Mouse (Mus musculus) naive thymus-derived CD4-positive, alpha-beta T cell, adult 2 months (primary cell): ENCODE measurements around the gene Mief1.
A peak's percentile ranks its signal among the peaks of the same experiment; 100 is the strongest.

Source experiments
- DNase-seq: peaks from one replicate; pipeline ENCODE4 v3.0.0-alpha.2; 2011; ENCODE audit warnings: low read depth

Mief1 gene

DNA sequence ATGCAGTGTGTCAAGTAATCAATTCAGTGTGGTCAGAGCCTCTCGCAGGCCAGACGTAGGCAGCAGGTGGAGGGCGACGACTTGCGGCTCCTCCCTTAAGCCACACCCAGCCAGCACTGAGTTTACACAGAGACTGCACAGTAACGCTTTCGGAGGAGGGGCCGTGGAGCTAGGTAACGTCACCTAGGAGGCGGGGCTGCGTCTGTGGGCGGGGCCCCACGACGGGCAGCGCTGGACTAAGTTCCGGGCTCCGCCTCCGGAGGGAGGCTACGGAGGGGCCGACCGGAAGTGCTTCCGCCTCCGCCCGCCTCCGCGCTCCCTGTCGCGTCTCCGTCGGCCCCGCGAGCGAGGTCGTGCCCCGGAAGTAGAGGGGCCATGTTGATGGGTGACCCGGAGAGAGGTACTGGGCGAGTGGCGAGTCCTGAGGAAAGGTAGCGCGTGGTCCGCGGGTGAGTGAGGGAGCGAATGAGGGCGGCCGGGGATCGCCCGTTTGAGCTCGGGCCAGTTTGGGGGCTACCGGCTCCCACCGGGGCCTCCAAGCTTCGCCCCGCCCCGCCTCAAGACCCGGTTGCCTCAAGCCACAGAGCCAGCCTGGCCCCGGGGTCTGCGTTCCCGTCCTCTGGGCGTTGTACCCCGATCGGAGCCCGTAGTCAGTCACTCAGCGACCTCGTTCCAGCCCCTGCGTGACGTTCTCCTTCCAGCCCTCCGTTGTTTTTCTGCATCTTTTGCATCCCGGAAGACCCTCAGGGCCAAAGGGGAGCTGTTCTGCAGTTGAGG is at the start of gene Mief1:
TSS of gene Mief1 (plus strand) at position 286 of the 777 bp plus-strand sequence.
- peak; percentile 100 for DNase-seq

DNA sequence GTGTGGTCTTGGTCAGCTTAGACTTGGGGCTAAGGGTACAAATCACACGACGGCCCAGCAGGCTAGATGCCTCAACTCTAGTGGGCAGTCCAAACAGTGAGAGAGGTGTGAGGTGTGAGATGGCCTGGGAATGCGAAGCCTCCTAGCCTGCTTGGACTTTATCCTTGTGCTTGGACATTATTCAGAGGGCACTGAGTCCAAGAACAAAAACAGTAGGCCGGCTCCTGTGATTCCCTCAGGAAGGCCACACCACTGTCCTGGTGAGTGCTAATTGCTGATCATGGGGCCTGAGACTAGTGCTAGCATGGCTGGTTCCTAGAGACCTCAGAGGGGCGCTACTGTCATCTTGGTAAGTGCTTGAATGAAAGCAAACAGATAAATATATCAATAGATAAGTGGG is 44.9 kb upstream of the Mief1 start:
- DNase-seq = no peak

DNA sequence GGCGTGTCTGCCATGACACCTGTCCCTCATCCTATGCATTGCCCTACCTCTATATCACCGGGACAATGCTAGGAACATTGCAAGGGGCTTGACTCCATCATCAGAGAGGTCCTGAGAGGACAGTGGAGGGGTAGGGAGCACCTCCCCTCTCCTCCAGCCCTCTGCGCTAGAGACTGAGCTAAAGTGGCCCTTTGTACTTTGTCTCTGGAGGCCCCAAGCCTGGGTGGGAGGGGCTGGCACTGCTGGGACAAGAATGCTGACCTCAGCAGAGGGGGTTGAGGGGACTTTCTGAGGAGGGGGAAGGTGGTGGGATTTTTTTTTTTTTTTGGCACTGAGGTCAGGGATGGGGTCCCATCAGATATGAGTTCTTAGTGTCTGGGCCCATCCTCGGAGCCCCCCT is 43.7 kb upstream of the Mief1 start:
- DNase-seq = no peak

DNA sequence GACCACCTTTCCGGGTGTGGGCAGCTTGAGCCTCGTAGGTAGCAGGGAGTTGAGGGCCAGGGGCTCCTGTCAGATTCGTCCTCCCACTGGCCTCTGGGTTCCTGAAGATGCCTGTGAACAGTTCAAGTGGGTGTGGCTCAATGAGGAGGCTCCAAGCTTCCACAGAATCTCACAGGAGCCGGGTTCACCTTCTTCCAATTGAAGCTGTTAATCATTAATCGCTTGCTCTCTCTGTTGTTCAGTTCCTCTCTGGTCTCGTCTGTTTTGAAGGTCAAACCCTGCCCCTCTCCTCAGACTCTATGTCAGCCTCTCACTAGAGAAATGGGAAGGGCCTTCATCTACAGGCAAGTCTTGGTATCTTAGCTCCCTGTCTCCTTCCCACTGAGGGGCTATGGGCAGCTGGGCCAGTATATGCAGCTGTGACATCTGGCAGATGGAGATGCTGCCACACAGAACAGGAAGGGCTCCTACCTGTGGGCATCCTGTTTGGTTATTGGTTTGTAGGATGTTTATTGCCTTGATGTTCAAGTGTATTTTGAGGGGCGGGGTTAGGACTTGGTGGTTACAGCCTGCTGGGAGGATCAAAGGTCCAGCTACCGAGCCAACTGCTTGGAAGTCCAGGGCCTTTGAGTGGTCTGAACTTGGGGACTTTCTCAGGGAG is 42.1 kb upstream of the Mief1 start:
- DNase-seq = no peak

DNA sequence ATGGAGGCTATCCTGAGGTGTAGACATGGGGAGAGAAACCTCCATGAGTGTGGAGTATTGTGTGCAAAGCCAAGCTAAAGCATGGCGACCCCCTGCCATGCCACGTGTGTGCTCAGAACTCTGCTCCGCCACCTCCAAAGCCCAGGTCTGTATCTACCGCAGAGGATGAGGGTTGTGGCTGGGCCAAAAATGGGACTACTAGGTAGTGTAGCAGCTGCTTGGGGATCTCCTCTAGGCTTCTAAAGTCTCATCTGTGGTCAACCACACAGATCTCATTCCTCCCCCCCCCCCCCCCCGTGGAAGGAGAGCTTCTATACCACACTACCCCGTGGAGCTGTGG is 41.6 kb upstream of the Mief1 start:
- DNase-seq = peak; percentile 74

DNA sequence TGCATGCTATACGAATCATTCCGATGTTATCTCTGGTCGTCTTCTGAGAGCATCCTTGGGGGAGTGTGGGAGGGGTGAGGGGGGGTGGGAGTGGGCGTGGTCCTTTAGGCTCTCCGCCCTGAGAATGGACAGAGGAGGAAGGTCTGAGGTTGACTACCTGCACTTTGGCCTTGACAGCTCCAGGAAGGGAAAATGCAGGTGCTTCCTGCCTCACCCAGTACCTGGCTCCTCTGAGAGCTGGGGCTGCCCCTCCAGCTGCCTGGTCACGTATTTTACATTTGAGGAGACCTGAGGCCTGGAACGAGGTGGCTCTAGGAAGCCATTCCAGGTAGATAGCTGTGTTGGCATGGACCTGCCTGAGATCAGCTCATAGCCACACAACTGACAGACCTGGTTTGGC is 41.0 kb upstream of the Mief1 start:
- no peak for DNase-seq

DNA sequence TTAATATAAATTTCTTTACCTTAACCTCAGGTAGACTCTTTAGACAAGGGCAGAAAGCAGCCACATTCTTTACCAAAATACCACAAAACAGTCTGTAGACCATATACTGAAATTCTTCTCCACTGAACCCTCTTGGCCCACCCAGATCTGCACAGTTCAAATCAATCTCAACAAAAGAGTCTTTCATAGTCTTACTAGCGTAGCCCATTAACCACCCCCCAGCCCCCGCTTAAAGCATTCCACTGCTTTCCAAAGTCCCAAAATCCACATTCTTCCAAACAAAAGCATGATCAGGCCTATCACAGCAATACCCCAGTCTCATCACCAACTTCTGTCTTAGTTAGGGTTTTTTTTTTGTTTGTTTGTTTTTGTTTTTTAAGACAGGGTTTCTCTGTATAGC is 34.3 kb upstream of the Mief1 start:
- no peak for DNase-seq

DNA sequence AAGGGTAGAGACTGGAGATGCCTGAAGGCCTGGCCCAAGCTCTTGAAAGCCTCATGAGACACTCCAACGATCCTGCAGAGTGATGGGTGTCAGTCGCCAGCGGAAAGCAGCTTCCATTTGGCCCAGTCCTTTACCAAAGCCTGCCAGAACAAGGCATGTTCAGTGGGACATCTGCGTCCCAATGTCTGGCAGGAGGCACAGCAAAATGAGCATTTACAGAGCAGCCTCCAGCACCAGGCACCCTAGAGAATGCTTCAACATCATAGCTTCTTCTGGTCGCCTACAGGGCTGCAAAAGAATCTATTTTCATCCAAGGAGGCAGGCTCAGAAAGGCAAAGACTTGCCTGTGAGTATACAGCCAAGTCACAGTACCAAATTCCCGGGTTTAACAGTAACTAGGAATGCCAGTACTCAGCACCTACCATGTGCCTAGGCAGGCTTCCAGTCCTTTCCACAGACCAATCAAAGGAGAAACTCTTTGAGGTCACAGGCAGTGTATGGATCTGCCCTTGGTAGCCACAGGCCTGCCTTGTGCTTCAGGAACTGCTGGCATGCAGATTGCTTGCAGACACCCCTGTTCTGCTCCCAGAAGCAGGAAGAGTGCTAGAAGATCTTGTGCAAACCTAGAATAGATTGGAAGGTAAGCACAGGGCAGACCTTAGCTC is 31.6 kb upstream of the Mief1 start:
- no peak for DNase-seq

DNA sequence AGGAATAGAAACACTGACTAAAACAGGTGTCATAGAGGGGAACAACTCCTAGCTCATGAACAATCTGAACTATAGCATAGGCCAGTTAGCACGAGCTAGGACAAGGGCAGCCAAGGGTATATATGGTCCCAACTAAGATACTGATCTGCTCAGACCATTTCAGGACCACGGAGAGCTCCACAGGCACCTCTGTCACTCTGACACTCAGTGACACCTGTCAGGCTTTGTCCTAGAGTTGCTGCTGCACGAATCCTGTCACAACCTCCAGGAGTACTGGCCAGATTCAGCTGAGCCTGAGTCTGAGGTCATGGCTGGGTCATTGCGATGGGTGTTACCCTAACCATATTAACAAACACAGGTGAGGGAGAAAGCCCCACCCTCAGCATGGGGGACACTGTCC is 30.4 kb upstream of the Mief1 start:
- peak; percentile 55 for DNase-seq

DNA sequence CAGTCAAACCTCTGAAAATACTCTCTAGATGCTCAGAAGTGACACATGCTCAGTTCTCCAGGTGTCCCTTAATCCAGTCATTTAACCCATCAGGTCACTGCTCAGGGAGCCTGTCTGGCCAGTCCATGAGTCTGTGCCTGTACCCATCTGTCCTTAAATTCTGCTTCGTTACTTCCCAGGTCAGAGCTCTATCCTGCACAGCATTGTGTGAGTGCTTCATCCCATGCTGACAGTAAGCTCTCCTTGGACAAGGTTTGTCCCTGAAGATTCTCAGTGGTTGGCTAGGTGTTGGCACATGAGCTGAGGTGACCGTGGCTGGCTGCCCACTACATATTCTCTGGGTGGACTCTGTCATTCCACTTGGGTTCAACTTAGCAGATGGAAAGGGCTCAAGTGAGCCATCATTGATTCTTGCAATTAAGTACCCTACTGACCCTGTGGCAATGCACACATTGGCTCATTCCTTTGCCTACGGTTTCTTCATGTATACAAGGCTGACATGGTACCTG is 27.7 kb upstream of the Mief1 start:
- no peak for DNase-seq

GRCm38 (mm10) chr15:80208446-80208845 is 25.4 kb upstream of the Mief1 start:
- no peak for DNase-seq

- DNase-seq = no peak
Observed at GRCm38 (mm10) chr15:80213688-80214087, 20.1 kb upstream of the Mief1 start.

GRCm38 (mm10) chr15:80215716-80216479 is 17.9 kb upstream of the Mief1 start:
- DNase-seq = peak; percentile 78

GRCm38 (mm10) chr15:80216480-80216820 is 17.4 kb upstream of the Mief1 start:
- no peak for DNase-seq

DNA sequence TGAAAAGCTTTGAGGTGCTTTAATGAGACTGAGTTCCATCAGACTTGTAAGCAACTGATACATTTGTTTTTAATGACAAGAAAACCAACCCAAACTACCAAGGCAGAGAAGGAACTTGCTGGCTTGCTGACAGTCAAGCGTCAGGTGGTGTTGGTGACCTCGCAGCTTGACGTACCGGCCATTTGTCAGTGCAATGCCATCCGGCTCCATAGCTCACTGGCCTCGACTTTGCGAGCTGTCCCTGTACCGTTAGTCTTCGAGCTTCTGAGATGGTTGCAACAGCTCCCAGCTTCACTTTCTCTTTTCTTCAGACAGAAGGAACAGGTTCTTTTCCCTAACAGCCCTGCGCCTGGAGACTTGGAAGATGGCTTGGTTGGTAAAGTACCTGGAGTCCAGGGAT is 16.3 kb upstream of the Mief1 start:
- no peak for DNase-seq

GRCm38 (mm10) chr15:80219211-80219610 is 14.6 kb upstream of the Mief1 start:
- peak; percentile 77 for DNase-seq

GRCm38 (mm10) chr15:80219705-80220657 is 13.8 kb upstream of the Mief1 start:
- peak; percentile 19 for DNase-seq

DNA sequence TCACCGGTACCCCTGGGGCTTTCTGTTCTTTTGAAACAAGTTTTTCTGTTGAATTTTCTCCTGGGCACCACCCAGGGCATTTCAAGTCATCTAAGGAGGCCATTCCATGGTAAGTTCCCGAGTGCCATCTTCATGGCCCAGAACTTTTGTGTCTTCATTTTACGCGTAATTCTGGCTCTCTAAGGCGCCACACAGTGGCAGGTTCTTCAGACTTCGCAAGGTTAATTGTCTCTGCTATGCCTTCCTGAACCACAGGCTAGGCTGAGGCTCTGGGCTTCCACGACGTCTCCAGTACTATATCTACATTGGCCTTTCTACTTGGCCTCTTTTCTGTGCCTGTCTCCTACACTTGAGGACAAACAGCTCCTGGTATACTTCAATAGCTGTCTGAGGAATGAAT is 12.8 kb upstream of the Mief1 start:
- no peak for DNase-seq

- DNase-seq = no peak
Observed at GRCm38 (mm10) chr15:80223751-80224150, 10.1 kb upstream of the Mief1 start.

- peak; percentile 89 for DNase-seq
Observed at GRCm38 (mm10) chr15:80225208-80225607, 8.6 kb upstream of the Mief1 start.

DNA sequence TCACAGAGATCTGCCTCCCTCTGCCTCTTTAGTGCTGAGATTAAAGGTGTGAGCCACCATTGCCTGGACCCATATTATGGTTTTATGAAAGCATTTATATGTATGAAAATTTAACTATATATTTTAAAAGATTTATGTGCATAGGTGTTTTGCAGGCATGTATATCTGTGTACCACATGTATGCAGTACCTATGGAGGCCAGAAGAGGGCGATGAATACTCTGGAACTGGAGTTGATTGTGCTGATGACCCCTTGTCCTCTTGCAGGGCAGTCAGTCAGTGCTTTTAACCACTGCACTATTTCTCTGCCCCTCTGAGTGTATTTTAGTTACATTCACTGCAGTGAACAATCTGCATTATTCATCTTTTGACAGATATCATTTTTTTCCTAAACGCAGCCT is 8.0 kb upstream of the Mief1 start:
- peak; percentile 82 for DNase-seq
